Mouse (Mus musculus) heart, postnatal 0 days (tissue): ENCODE measurements around the gene Rbpms2.

ENCODE experiments used
- CTCF ChIP-seq: IDR thresholded peaks from 2 replicates; pipeline ENCODE4 v1.5.1; 2016; ENCODE audit warnings: antibody characterized with exemption, control low read depth, low read depth
- EP300 ChIP-seq: IDR thresholded peaks from 2 replicates; pipeline ENCODE4 v1.6.1; 2016; ENCODE audit warnings: antibody characterized with exemption, low read depth

GRCm38 (mm10) chr9:65640838-65641410 is 11.5 kb downstream of the Rbpms2 start:
- TF ChIP-seq EP300 (no peak), CTCF (no peak)
